Mouse (Mus musculus) embryonic stem cell, embryonic (primary cell): ENCODE measurements around the gene Wdr74.

Experiments used
- CTCF ChIA-PET, 4 experiments: fragments of 300-600 bp in 2 of 4; fragments of 350-600 bp in 2 of 4; sonication (Branson Sonifier 250); formaldehyde crosslinking; loops; one replicate each; lab custom pipeline; 2022; ENCODE audit warnings: inconsistent platforms in 2 of 4; lab: Charles Lee
- POLR2A ChIA-PET, 4 experiments: fragments of 300-600 bp in 2 of 4; fragments of 350-600 bp in 2 of 4; sonication (Branson Sonifier 250); formaldehyde crosslinking; loops; one replicate each; lab custom pipeline; 2022; ENCODE audit warnings: antibody characterized with exemption in 4 of 4, inconsistent platforms in 1 of 4; lab: Charles Lee

The Wdr74 gene

GRCm38 (mm10) chr19:8723574-8724346, 11.9 kb upstream of the Wdr74 start:
- POLR2A ChIA-PET = interaction anchor here (0.6 to 31.6 kb wide), 228 partner anchors 2 to 1893 kb away, joined by 3 to 1732 read pairs (median 6); partner anchors contain the start of genes 1700092M07Rik (in 3 of the 4), Eef1g (in 3 of the 4), Ganab (in 3 of the 4) and Gng3 (in 3 of the 4)
- CTCF ChIA-PET = interaction anchor here in 3 of 4 experiments (0.8 to 2.7 kb wide), 8 partner anchors 10 to 243 kb away, joined by 3 to 39 read pairs (median 4); partner anchors contain the start of genes Eef1g (in 1 of the 3) and Stx5a (in 1 of the 3)

DNA sequence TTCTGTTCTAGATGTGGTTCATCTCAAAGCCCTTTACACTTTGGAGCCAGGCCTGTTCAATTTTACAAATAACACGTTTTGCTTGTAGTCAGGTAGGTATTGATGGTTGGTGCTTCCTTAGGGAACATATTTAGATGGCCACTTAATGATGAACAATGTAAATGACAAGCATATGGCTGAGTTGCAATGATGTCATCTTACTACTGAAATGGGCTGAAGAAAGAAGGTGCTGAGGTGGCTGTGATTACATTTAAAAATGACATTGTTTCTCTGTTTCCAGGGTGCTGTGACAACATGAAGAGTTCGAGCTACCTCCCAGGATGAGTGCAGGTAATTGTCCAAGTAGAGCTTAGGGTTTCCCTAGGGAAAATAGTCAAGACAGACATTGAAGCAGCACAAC, 11.2 kb upstream of the Wdr74 start:
- POLR2A ChIA-PET = interaction anchor here (0.7 to 31.6 kb wide), 37 partner anchors 3 to 1666 kb away, joined by 3 to 1732 read pairs (median 13); partner anchors contain the start of genes Nxf1 (in 4 of the 4), 1700092M07Rik (in 3 of the 4), Stx5a (in 3 of the 4) and 1810009A15Rik (in 2 of the 4)
- CTCF ChIA-PET = no interaction called here

DNA sequence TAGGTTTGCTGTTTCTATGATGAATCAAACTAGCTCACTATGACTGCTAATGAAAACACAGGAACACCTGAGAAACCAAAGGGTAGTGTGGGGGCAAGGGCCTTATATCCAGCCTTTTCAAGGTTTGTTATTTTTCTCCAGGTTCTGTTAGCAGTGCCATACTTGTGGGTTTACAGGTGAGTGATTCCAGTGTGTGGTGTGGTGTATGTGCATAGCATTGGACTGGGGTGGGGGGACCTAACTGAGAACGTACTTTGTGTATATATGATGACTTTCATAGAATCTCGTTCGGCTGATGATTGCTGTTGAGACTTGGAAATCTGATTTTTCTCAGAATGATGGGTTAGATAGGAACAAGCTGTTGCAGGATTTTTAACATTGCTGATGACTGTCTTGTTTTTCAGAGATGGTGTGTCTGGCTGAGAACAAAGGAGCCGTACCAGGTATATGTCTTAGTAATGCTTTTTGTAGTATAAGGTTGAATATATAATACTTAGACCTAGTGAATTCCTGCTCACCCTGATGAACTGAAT, 10.5 kb upstream of the Wdr74 start:
- ChIA-PET CTCF (no interaction called here), POLR2A (interaction anchor here (0.5 to 31.6 kb wide), 60 partner anchors 3 to 1356 kb away, joined by 3 to 1732 read pairs (median 9); partner anchors contain the start of genes 1700092M07Rik (in 4 of the 4), Nxf1 (in 4 of the 4), Stx5a (in 4 of the 4) and 1810009A15Rik (in 3 of the 4))

DNA sequence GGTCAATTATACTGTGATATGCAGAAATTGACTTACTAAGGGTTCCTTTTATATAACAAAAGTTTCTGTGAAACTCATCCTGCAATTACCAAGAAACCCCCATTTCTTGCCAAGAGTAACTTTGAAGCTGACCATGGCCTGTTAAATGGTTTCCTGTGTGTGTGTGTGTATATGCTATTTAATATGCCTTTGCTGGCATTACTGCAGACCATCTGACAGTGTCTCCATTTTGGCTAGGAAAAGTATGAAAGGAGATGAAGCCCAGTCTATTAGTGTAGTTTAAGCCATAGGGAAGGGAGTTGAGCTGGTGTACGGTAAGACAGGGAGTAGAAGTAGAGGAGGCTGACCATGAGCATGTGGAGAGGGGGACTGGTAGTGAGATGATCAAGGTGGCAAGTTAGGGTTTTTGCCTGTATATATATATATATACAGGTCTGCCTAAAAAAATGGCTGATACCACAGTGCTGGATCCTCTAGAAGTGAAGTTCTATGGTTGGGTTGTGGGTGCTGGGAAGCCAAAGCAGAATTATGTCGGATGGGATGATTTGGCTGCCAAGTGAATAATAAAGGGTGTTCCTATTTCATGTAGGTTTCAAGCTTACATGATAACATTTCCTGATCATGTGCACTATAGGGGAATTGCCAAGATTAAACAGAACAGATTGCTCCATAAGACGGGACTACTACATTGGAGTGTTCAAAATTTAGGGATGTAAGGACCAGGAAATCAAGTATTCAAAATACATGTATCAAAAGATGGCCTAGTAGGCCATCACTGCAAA, 8.8 kb upstream of the Wdr74 start:
- POLR2A ChIA-PET = interaction anchor here (0.6 to 31.6 kb wide), 65 partner anchors 5 to 1219 kb away, joined by 3 to 1732 read pairs (median 9); partner anchors contain the start of genes 1700092M07Rik (in 4 of the 4), Stx5a (in 4 of the 4), Taf6l (in 4 of the 4) and 1810009A15Rik (in 3 of the 4)
- CTCF ChIA-PET = interaction anchor here in 1 of 4 experiments (0.7 to 2.6 kb wide), 2 partner anchors 9 kb away, joined by 3 to 21 read pairs; no protein-coding TSS in a partner anchor

GRCm38 (mm10) chr19:8727495-8728114, 8.0 kb upstream of the Wdr74 start:
- ChIA-PET POLR2A (interaction anchor here (0.6 to 31.6 kb wide), 81 partner anchors 6 to 1401 kb away, joined by 3 to 1732 read pairs (median 5); partner anchors contain the start of genes 1700092M07Rik (in 4 of the 4), Stx5a (in 4 of the 4), Taf6l (in 4 of the 4) and Tmem179b (in 4 of the 4)), CTCF (interaction anchor here in 1 of 4 experiments (1.2 to 2.6 kb wide), 2 partner anchors 9 to 11 kb away, joined by 4 to 21 read pairs; no protein-coding TSS in a partner anchor)

- POLR2A ChIA-PET = interaction anchor here (0.6 to 31.6 kb wide), 87 partner anchors 5 to 1402 kb away, joined by 3 to 1732 read pairs (median 5); partner anchors contain the start of genes 1700092M07Rik (in 4 of the 4), Stx5a (in 4 of the 4), Taf6l (in 4 of the 4) and Nxf1 (in 3 of the 4)
- CTCF ChIA-PET = interaction anchor here in 1 of 4 experiments (0.7 to 2.6 kb wide), 4 partner anchors 10 to 45 kb away, joined by 3 to 21 read pairs (median 4); no protein-coding TSS in a partner anchor
Measured at GRCm38 (mm10) chr19:8728335-8729099, 7.1 kb upstream of the Wdr74 start.

DNA sequence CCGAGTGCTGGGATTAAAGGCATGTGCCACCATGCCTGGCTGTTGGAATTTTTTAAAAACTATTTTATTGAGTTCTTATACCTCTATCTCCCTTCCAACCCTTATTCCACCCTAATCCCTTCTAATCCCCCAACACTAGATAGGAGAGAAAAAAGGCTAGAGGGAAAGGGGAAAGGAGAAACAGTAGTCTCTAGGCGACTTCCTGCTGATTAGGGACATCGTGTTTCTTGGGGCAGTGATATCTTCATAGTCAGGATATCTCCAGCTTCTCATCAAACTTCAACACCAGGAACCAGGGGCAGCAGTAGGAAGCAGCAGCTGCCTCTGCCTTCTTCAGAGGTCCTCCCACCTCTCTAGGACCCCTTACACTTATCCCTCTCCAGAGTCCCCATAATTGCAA, 1.3 kb upstream of the Wdr74 start:
- ChIA-PET CTCF (interaction anchor here in 1 of 4 experiments (0.9 kb wide), 1 partner anchor 11 kb away, joined by 4 read pairs; the partner anchor contains the start of gene Slc3a2), POLR2A (interaction anchor here in 3 of 4 experiments (0.5 to 31.6 kb wide), 9 partner anchors 11 to 39 kb away, joined by 3 to 1732 read pairs (median 5); partner anchors contain the start of genes Slc3a2 (in 3 of the 3), Nxf1 (in 2 of the 3) and Tmem179b (in 1 of the 3))

- ChIA-PET POLR2A (interaction anchor here in 3 of 4 experiments (0.6 to 31.6 kb wide), 25 partner anchors 8 to 1418 kb away, joined by 3 to 1732 read pairs (median 7); partner anchors contain the start of genes Nxf1 (in 3 of the 3), Slc3a2 (in 3 of the 3), Hnrnpul2 (in 2 of the 3) and Taf6l (in 2 of the 3)), CTCF (no interaction called here)
Measured at GRCm38 (mm10) chr19:8736160-8736467, 487 bp downstream of the Wdr74 start.

- ChIA-PET CTCF (no interaction called here), POLR2A (interaction anchor here (0.7 to 31.6 kb wide), 34 partner anchors 8 to 228 kb away, joined by 3 to 1732 read pairs (median 8); partner anchors contain the start of genes Nxf1 (in 3 of the 4), Slc3a2 (in 3 of the 4), 1810009A15Rik (in 2 of the 4) and Gm49416 (in 2 of the 4))
Measured at GRCm38 (mm10) chr19:8738911-8739310, 3.3 kb downstream of the Wdr74 start.

DNA sequence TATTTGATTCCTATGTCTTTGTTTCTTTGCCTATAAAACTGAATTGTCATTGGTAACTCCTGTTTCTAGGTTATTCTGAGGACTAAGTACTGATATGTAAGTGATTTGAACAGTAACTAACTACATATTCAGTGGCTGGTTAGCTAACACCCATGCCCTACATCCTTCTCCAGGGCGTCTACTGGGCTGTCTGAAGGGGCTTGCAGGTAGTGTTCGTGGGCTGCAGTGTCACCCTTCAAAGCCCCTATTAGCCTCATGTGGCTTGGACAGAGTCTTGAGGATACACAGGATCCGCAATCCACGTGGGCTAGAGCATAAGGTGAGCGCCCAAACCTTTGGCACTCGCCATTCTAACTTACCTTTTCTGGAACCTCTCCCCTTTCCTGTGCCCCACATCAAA, 4.0 kb downstream of the Wdr74 start:
- POLR2A ChIA-PET = interaction anchor here (0.7 to 31.6 kb wide), 34 partner anchors 11 to 328 kb away, joined by 3 to 1732 read pairs (median 10); partner anchors contain the start of genes Nxf1 (in 3 of the 4), Slc3a2 (in 3 of the 4), Hnrnpul2 (in 2 of the 4) and Taf6l (in 2 of the 4)
- CTCF ChIA-PET = interaction anchor here in 2 of 4 experiments (0.9 to 1.7 kb wide), 2 partner anchors 21 to 22 kb away, joined by 5 to 17 read pairs; no protein-coding TSS in a partner anchor

DNA sequence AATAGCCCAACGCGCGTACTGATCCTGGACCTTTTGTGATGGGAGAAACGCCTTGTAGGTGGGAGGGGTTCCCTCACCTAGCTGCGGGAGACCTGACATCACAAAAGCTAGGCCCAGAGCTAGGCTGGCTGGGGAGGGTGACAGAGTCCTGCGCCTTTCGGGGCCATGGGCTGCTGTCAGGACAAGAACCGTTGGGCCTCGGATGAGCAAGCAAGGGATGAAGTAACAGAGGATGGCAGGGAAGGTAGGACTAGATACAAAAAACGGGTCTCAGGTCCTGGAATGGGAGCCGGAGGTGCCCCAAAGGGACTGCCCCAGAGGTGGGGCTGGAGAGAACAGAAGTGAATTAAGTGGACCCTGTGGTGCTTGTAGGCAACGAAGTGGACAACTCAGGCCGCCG, 5.0 kb downstream of the Wdr74 start, which contains the start of gene 1700092M07Rik:
Gene 1700092M07Rik (plus strand): TSS at position 116 of the 400 bp plus-strand sequence.
- POLR2A ChIA-PET = interaction anchor here (0.6 to 31.6 kb wide), 62 partner anchors 10 to 327 kb away, joined by 3 to 1732 read pairs (median 6); partner anchors contain the start of genes 1810009A15Rik (in 3 of the 4), Gm49416 (in 3 of the 4), Nxf1 (in 3 of the 4) and Slc3a2 (in 3 of the 4)
- CTCF ChIA-PET = interaction anchor here in 3 of 4 experiments (0.7 to 1.7 kb wide), 5 partner anchors 18 to 59 kb away, joined by 3 to 17 read pairs (median 4); partner anchors contain the start of gene Slc3a2 (in 1 of the 3)

DNA sequence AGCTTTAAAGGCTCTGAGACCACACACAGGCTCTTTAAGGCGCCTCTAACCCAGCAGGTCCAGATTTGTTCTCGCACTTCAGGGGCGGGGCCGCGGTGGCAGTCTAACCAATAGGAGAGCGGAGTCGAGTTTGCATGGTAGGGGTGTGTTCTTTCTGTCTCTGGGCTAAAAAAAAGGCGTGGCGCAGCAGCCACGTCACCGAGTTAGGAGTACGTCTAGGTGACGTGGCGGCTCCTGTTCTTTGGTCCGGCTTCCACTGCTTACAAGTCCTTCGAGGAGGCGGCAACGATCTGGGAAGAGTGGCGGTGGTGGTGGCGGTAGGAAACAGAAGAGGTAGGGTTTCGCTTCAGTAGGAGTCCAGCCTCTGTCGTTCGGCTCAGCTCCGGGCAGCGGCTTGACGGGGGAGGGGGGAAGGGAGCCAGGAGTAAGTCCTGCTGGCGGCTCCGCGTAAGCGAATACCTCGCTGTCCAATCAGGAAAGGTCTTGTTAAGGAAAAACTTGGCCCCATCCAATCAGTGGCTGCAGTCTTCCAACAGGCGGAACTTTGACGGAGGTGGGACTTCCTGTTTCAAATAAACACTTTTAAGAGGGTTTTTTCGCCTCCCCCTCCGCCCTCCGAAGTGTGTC, 5.7 kb downstream of the Wdr74 start, which contains the start of gene Stx5a:
Gene Stx5a (plus strand): TSS at position 171 of the 627 bp plus-strand sequence.
- ChIA-PET CTCF (interaction anchor here in 3 of 4 experiments (0.5 to 1.7 kb wide), 5 partner anchors 18 to 58 kb away, joined by 3 to 17 read pairs (median 3); partner anchors contain the start of gene Slc3a2 (in 1 of the 3)), POLR2A (interaction anchor here (0.6 to 31.6 kb wide), 65 partner anchors 9 to 1770 kb away, joined by 3 to 1732 read pairs (median 6); partner anchors contain the start of genes 1810009A15Rik (in 3 of the 4), Gm49416 (in 3 of the 4), Nxf1 (in 3 of the 4) and Slc3a2 (in 3 of the 4))

DNA sequence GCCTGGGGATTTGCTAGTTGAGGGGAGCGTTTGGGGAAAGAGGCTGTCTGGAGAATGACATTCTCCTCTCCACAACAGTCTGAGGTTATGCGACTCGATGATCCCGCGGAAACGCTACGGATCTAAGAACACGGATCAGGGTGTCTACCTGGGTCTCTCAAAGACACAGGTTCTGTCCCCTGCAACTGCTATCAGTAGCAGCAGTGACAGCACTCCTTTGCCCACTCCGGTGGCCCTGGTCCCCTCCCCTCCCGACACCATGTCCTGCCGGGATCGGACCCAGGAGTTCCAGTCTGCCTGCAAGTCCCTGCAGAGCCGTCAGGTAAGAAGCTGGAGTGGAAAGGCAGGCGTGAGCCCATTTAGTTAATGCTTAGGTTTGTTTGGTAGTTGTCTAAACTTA, 6.5 kb downstream of the Wdr74 start:
- POLR2A ChIA-PET = interaction anchor here (0.5 to 31.6 kb wide), 36 partner anchors 9 to 247 kb away, joined by 3 to 1732 read pairs (median 10); partner anchors contain the start of genes 1810009A15Rik (in 3 of the 4), Gm49416 (in 3 of the 4), Slc3a2 (in 3 of the 4) and Taf6l (in 3 of the 4)
- CTCF ChIA-PET = no interaction called here

DNA sequence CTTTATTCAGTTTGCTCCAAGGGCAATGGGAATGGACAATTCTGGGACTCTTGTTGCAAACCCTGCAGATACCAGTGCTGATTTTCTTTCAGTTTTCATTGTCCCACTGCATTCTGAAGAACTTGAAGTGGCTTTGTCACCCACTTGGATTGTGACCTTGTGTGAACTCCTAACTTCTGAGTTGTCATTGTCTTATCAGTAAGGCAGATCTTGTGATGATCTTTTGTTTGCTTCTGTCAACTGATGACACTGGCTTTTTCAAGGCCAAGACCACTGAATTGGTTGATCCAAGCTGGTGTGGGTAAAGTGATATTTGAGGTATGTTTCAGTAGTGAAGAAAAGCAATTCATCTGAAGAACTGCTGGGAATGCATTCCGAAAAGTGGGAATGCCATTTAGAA, 9.8 kb downstream of the Wdr74 start:
- POLR2A ChIA-PET = interaction anchor here in 3 of 4 experiments (0.6 to 31.6 kb wide), 8 partner anchors 11 to 26 kb away, joined by 3 to 1732 read pairs (median 38); partner anchors contain the start of genes Nxf1 (in 3 of the 3), Slc3a2 (in 3 of the 3), Tmem179b (in 1 of the 3) and Tmem223 (in 1 of the 3)
- CTCF ChIA-PET = interaction anchor here in 1 of 4 experiments (1.5 kb wide), 1 partner anchor 11 kb away, joined by 3 read pairs; the partner anchor contains the start of gene Nxf1
